Mouse (Mus musculus) midbrain, embryonic 16.5 days (tissue): Measurements from ENCODE around the gene Pi4k2b. TPM values are rescaled to one million over a fixed set of nuclear protein-coding genes. Genes with fewer than 3 reads are reported as not detected.
"Not testable (repeated sequence)": the region's sequence is repeated elsewhere in the genome, so short reads cannot be mapped to it uniquely, and the experiment has no call there.

Source experiments
- ATAC-seq: fragments of 200-750 bp; cut with Nextera tagmentation; 2 replicates; pipeline ENCODE4 v1.8.0; 2017; ENCODE audit warnings: moderate TSS enrichment
- H3K27ac ChIP-seq: fragments of 300-500 bp; sonication (generic); 2 replicates; pipeline ENCODE4 v1.5.1; 2014; ENCODE audit warnings: mild to moderate bottlenecking, low read length, mixed read lengths
- H3K27me3 ChIP-seq: fragments of 300-500 bp; sonication (generic); 2 replicates; pipeline ENCODE4 v1.6.1; 2014; ENCODE audit warnings: low read depth, low read length, mixed read lengths; ENCODE audit not compliant: control insufficient read depth, insufficient read depth
- H3K36me3 ChIP-seq: fragments of 300-500 bp; sonication (generic); 2 replicates; pipeline ENCODE4 v1.6.1; 2014; ENCODE audit warnings: mild to moderate bottlenecking, low read length, moderate library complexity, mixed read lengths; ENCODE audit not compliant: control insufficient read depth, insufficient read depth
- H3K4me1 ChIP-seq: fragments of 300-500 bp; sonication (generic); 2 replicates; pipeline ENCODE4 v1.6.1; 2014; ENCODE audit warnings: mild to moderate bottlenecking, low read length, mixed read lengths; ENCODE audit not compliant: control insufficient read depth, insufficient read depth
- H3K4me2 ChIP-seq: fragments of 300-500 bp; sonication (generic); 2 replicates; pipeline ENCODE4 v1.6.1; 2014; ENCODE audit warnings: mild to moderate bottlenecking, low read length, mixed read lengths
- H3K4me3 ChIP-seq: fragments of 300-500 bp; sonication (generic); 2 replicates; pipeline ENCODE4 v1.5.1; 2014; ENCODE audit warnings: low read depth, mild to moderate bottlenecking, low read length, moderate library complexity, mixed read lengths
- H3K9ac ChIP-seq: fragments of 300-500 bp; sonication (generic); 2 replicates; pipeline ENCODE4 v1.6.1; 2014; ENCODE audit warnings: low read depth, low read length, mixed read lengths
- H3K9me3 ChIP-seq: fragments of 300-500 bp; sonication (generic); replicated peaks from 2 replicates; pipeline ENCODE4 v1.6.1; 2014; ENCODE audit warnings: mild to moderate bottlenecking, low read length, mixed read lengths; ENCODE audit not compliant: control insufficient read depth, poor library complexity, severe bottlenecking
- WGBS: fragments of 180-500 bp; shearing (Covaris S2); extraction: QIAGEN DNeasy Blood & Tissue Kit; methylation state at CpG from one replicate; pipeline ENCODE4 v1.1.7; 2014; 5-methylcytosine and 5-hydroxymethylcytosine counted together
- polyA plus RNA-seq: library from polyadenylated mRNA; unstranded; fragments of >200 nt; fragmentation: Nextera tagmentation; extraction: Ambion mirVana; gene quantifications from 2 replicates; pipeline ENCODE4 v1.2.1, GENCODE M21; 2015

Gene Pi4k2b
- polyA plus RNA-seq = 2.8 and 3.1 TPM in 2 replicates

DNA sequence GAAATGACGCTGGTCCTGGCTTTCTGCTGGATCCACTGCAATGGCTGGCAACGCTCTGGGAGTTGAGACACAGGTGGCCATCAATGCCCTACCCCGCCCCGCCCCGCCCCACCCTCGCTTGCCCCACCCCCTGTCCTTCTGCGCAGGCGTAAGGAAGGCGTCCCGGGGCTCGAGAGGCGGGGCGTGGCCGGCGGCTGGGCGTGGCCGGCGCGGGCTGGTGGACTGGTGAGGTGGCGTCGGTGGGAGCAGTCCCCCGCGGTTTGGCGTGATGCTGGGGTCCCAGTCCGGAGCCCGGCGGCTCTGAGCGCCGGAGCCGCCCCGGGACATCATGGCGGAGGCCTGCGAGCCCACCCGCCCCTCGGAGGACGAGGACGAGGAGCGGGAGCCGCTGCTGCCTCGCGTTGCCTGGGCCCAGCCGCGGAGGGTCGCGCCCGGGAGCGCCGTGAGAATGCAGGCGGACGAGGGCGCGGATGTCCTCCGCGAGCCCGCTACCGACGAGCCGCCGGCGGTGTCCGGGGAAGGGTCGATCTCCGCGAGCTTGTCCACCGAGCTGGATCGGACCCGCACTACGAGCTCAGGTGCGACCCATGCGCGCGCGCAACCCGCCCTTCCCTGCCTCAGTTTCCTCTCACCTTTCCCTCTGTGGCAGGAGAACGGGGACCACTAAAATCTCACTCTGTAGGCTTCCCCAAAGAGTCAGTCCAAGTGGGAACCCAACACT lies at the start of gene Pi4k2b:
Pi4k2b (plus strand) TSS at position 184 of the 721 bp plus-strand sequence.
- H3K27me3 ChIP-seq = no peaks in the 10 kb centered on the region
- WGBS = under 1% methylated on average over 50 of the region's 75 CpGs
- H3K9me3 ChIP-seq = no peaks in the 10 kb centered on the region
- peak within 1 kb of the TSS; percentile 77 for H3K4me3 ChIP-seq
- peaks cover 6% of the 10 kb centered on the region; the same call in 1 of the 2 replicates for H3K4me1 ChIP-seq
- H3K27ac ChIP-seq = no peak within 1 kb of the TSS
- H3K36me3 ChIP-seq = no peaks in the 10 kb centered on the region
- peak within 1 kb of the TSS; percentile 95 for H3K4me2 ChIP-seq
- H3K9ac ChIP-seq = peak within 1 kb of the TSS; percentile 71
- peak; percentile 89 for ATAC-seq

DNA sequence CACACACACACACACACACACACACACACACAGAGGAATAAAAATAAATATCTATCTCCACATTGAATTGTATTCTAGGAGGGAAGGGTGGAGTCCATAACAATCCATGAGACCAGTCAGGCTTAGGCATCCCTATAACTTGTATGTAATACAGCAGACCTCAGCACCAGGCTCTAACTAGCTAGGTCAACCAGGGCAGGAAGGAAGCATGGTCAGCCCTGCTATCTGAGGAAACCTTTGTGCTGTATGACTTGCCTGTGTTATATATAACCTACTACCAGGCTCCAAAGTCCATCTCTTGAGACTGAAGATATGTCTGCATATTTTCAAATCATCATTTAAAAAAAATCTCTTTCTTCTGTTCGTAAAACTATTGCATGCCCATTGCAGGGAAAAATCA lies 44.1 kb upstream of the Pi4k2b start:
- no peaks in the 10 kb centered on the region for H3K27me3 ChIP-seq
- no peaks in the 10 kb centered on the region; the same call in 1 of the 2 replicates for H3K9me3 ChIP-seq
- no peak overlapping the region for H3K4me2 ChIP-seq
- H3K27ac ChIP-seq = no peak overlapping the region
- H3K36me3 ChIP-seq = no peaks in the 10 kb centered on the region
- no peak for ATAC-seq
- no peak overlapping the region for H3K9ac ChIP-seq
- no peaks in the 10 kb centered on the region for H3K4me1 ChIP-seq
- 91% methylated on average over 1 of the region's 1 CpGs for WGBS
- no peak overlapping the region for H3K4me3 ChIP-seq

DNA sequence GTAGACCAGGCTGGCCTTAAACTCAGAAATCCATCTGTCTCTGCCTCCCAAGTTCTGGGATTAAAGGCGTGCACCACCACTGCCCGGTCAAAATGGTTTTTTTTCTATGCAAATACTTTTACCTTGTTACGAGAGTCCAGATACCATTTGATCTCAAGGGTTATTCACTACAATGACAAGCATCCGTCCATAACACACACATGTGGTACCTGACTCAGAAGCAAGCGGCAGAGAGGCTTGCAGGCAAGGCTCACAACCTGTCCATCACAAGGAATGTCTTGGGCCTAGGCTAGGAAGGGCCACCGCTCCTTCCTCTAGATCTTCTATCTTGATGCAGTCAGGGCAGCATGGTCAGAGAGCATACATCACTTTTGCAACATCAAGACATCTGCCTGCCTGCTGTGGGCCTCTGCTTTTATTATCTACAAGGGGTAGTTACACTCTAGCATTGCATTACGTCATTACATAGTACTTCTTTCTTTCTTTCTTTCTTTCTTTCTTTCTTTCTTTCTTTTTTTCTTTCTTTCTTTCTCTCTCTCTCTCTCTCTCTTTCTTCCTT lies 43.4 kb upstream of the Pi4k2b start:
- H3K27ac ChIP-seq, H3K27me3 ChIP-seq, H3K4me1 ChIP-seq, ATAC-seq, H3K4me3 ChIP-seq, H3K4me2 ChIP-seq, H3K9ac ChIP-seq, H3K36me3 ChIP-seq, H3K9me3 ChIP-seq: not testable (repeated sequence)
- 92% methylated on average over 7 of the region's 7 CpGs for WGBS

DNA sequence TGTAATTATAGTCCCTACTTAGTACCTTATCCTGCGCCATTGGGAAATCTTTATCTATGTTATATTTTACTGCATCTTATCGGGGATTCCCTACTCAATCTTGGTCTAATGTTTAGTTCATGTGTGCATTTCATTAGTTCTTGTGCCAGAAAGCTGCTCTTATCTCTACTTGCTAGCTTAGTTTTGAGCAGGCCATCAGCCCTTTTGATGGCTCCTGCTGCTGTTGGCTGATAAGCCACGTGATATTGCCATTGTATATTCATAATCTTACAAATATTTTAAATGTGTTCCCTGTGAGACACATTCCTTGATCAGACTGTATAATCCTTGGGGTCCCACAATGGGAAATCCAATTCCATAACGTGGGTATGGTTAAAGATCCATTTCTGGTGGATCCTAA lies 36.8 kb upstream of the Pi4k2b start:
- Histone ChIP-seq H3K9ac (no peak overlapping the region), H3K9me3 (no peaks in the 10 kb centered on the region; the same call in 1 of the 2 replicates), H3K4me2 (no peak overlapping the region), H3K4me1 (no peaks in the 10 kb centered on the region), H3K36me3 (no peaks in the 10 kb centered on the region), H3K4me3 (no peak overlapping the region), H3K27me3 (no peaks in the 10 kb centered on the region), H3K27ac (no peak overlapping the region)
- 78% methylated on average over 4 of the region's 4 CpGs for WGBS
- no peak for ATAC-seq

DNA sequence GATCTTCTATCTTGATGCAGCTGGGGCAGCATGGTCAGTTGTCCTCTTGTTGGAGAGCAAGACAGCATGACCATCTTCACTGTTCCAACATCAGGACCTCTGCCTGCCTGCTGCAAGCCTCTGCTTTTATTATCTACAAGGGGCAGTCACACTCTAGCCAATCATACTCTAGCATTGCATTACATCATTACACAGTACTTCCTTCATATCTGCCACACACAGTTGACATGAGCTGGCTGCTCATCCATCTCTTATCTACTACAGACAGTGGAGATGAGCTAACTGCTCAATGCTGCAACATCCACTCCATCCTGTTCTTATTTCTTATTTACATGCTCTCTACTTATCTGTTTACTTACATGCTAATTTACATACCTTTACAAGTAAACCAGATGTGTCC lies 28.7 kb upstream of the Pi4k2b start:
- Histone ChIP-seq H3K36me3 (no peaks in the 10 kb centered on the region), H3K4me3 (no peak overlapping the region), H3K4me2 (no peak overlapping the region), H3K9ac (no peak overlapping the region), H3K27me3 (no peaks in the 10 kb centered on the region), H3K4me1 (no peaks in the 10 kb centered on the region), H3K9me3 (no peaks in the 10 kb centered on the region), H3K27ac (no peak overlapping the region)
- ATAC-seq = no peak

DNA sequence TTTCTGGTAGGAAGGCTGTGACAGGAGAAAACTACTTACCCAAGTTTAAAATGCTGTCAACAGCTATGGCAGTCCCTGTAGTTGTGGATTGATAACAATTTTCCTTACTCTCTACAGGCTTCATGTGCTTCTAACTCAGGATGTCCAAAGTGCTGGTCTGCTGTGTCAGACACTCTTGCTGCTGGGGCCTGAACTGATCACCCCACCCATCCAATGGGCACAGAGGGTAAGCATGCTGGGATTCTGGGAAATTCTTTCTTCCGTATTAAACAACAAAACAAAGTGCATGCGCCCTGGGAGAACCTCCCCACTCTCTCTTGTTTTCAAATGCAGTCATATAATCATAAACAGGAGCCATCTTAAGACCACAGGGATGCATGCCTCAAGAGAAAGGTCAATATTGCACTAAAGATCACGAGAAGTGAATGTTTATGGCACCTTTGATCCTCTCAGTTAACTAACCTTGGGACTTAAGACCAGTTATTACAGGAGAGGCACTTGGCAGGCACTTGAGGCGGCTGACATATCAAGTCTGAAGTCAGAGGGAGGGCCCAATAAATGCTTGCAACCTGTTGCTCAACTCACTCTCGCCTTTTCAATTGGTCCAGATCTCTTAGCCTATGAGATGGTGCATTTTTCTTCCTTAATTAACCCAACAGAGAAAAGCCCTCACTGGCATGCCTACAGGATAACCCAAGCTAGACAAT lies 24.5 kb upstream of the Pi4k2b start:
- ATAC-seq = no peak
- H3K4me2 ChIP-seq = no peak overlapping the region
- no peaks in the 10 kb centered on the region for H3K36me3 ChIP-seq
- H3K9ac ChIP-seq = no peak overlapping the region
- H3K9me3 ChIP-seq = no peaks in the 10 kb centered on the region
- WGBS = 85% methylated on average over 5 of the region's 5 CpGs
- H3K4me3 ChIP-seq = no peak overlapping the region
- H3K27me3 ChIP-seq = no peaks in the 10 kb centered on the region
- H3K27ac ChIP-seq = no peak overlapping the region
- no peaks in the 10 kb centered on the region for H3K4me1 ChIP-seq

DNA sequence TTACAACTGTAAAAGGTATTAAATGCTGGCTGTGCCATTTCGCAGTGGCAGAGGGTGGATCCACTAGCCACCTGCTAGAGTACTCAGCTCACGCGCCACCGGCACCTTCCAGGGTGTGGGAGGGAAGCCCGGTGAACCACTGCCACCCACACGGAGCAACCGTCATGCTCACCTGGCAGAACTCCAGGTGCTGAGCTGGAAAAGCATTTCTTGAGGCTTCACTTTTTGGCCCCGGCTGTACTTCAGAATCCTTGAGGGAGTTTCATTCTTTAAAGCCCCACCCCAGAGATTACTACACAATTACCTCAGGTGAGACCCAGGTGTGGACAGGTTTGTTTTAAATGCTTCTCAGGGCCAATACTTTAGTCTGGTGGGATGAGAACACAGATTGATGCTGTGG lies 20.4 kb upstream of the Pi4k2b start:
- WGBS = 85% methylated on average over 8 of the region's 8 CpGs
- Histone ChIP-seq H3K9me3 (no peaks in the 10 kb centered on the region), H3K27me3 (no peaks in the 10 kb centered on the region), H3K4me1 (no peaks in the 10 kb centered on the region), H3K4me2 (no peak overlapping the region), H3K9ac (no peak overlapping the region), H3K36me3 (no peaks in the 10 kb centered on the region), H3K27ac (no peak overlapping the region), H3K4me3 (no peak overlapping the region)
- ATAC-seq = no peak

DNA sequence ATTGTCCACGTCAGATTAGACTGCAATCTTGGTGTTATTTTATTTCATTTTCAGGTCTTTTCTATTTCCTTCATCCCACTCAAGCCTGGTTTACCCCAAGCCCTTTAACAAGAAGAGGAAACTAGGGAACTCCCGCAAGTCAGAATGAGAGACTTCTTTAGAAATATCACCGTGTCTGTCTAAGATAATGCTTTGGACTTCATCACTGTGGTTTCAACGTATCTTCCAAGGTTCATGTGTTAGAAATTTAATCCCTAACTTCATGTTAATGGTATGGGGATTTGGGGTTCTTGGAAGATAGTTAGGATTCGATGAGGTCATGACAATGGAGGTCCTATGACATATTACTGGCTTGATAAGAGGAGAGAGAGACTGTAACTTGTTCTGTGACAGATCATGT lies 13.6 kb upstream of the Pi4k2b start:
- no peak overlapping the region for H3K4me2 ChIP-seq
- no peak for ATAC-seq
- no peaks in the 10 kb centered on the region for H3K36me3 ChIP-seq
- no peak overlapping the region for H3K4me3 ChIP-seq
- no peaks in the 10 kb centered on the region for H3K9me3 ChIP-seq
- H3K27me3 ChIP-seq = no peaks in the 10 kb centered on the region
- H3K4me1 ChIP-seq = no peaks in the 10 kb centered on the region
- H3K9ac ChIP-seq = no peak overlapping the region
- H3K27ac ChIP-seq = no peak overlapping the region
- WGBS = 87% methylated on average over 5 of the region's 5 CpGs

DNA sequence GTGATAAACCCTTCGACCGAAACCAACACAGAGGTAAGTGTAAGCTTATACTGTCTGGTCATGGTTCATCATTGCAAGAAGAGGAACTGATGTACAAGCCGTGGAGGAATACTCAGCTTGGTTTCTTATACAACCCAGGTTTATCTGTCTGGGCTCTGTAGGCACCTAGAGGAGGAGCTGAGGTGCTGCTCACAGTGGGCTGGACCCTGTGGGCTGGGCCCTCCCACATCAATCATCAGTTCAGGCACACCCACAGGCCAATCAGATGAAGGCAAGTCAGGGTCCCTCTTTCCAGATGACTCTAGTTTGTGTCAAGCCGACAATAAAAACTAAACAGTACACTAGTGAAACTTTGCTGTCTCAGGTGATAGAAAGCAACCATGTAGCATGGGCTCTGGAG lies 8.6 kb upstream of the Pi4k2b start:
- WGBS = 79% methylated on average over 4 of the region's 4 CpGs
- Histone ChIP-seq H3K9ac (no peak overlapping the region), H3K4me2 (no peak overlapping the region), H3K4me3 (no peak overlapping the region), H3K4me1 (no peaks in the 10 kb centered on the region), H3K27ac (no peak overlapping the region), H3K36me3 (no peaks in the 10 kb centered on the region), H3K27me3 (no peaks in the 10 kb centered on the region), H3K9me3 (no peaks in the 10 kb centered on the region)
- ATAC-seq = no peak
